22 mouse cellular contexts compared by ENCODE assay signal in the genomic region with DNA sequence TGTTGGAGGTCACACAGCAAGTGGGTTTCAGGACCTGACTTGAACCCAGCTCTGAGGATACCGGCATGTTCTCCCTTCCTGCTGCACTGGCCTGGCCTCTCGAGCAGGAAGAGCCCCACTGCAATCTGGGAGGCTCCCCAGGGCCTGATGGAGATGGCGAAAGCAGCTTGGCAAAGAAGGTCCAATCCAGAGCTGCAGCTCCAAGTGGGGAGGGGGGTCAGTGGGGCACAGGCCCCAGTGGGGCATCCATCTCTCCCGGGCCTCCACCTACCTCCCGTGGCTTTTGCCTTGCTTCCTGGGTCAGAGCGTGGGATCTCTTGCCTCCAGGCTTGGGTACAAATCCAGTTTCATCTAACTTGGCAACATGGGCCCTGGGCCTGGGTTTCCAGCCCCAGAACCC. TPM values are rescaled to one million over a fixed set of nuclear protein-coding genes. Genes with fewer than 3 reads are reported as not detected.
DNase-seq lines count a peak whose midpoint lies in the region; ATAC-seq and TF ChIP-seq lines count a peak whose summit lies in the region.
"Had no signal": no experiment of that assay in that cellular context is flagged by ENCODE, and none has a peak within 500 bp of the region (broad histone marks: within the 10 kb centered on the region; RNA-seq: fewer than 3 reads in every experiment).

No protein-coding gene starts in this region.

- H3K27me3 ChIP-seq in midbrain, embryonic 12.5 days: no peaks in the 10 kb centered on the region
- no peaks in the 10 kb centered on the region for H3K27me3 ChIP-seq in midbrain, embryonic 14.5 days (ENCODE audit: control insufficient read depth, insufficient read depth, low read length)
- H3K27me3 ChIP-seq in forebrain, embryonic 15.5 days: no peaks in the 10 kb centered on the region
- H3K27me3 ChIP-seq: embryonic facial prominence, embryonic 15.5 days; hindbrain, embryonic 15.5 days; liver, embryonic 13.5 days had no signal

- no peak for DNase-seq in gastrocnemius, adult 2 months
- no peak for DNase-seq in gastrocnemius, postnatal 36 days
- DNase-seq in midbrain, embryonic 14.5 days: no peak
- DNase-seq in layer of hippocampus, postnatal 25 days (ENCODE audit: extremely low spot score in 1 of 2, low spot score in 1 of 2): no peak
- DNase-seq: cerebellum, adult 9-11 months; gastrocnemius, postnatal 25 days; heart, postnatal 4 days; kidney, adult 9 months; layer of hippocampus, postnatal 36 days; liver, embryonic 13.5 days; lung, postnatal 4 days; right cerebral cortex, adult 18-20 months; right cerebral cortex, postnatal 4 days had no signal

- no peak overlapping the region for H3K4me3 ChIP-seq in gastrocnemius, adult 2 months
- no peak overlapping the region for H3K4me3 ChIP-seq in midbrain, embryonic 12.5 days
- H3K4me3 ChIP-seq in midbrain, embryonic 14.5 days (replicated peaks; ENCODE audit: low read depth, low read length): no peak overlapping the region
- H3K4me3 ChIP-seq in bone marrow, adult 2 months (replicated peaks; ENCODE audit: control insufficient read depth, low read depth, low read length): no peak overlapping the region
- no peak overlapping the region for H3K4me3 ChIP-seq in forebrain, embryonic 15.5 days
- H3K4me3 ChIP-seq: embryonic facial prominence, embryonic 15.5 days; hindbrain, embryonic 15.5 days; layer of hippocampus, adult 2 months; liver, embryonic 13.5 days had no signal

- no peaks in the 10 kb centered on the region for H3K36me3 ChIP-seq in midbrain, embryonic 12.5 days
- H3K36me3 ChIP-seq in midbrain, embryonic 14.5 days (ENCODE audit: control insufficient read depth, insufficient read depth, low read length): no peaks in the 10 kb centered on the region
- H3K36me3 ChIP-seq in forebrain, embryonic 15.5 days: no peaks in the 10 kb centered on the region
- H3K36me3 ChIP-seq: embryonic facial prominence, embryonic 15.5 days; hindbrain, embryonic 15.5 days; liver, embryonic 13.5 days had no signal

- TF ChIP-seq POLR2A in bone marrow, adult 2 months (IDR thresholded peaks at IDR 0.05; ENCODE audit: borderline replicate concordance, control insufficient read depth, low read depth, low read length): no peak

- intact Hi-C loops in gastrocnemius, adult 2 months (cut with DNase I): loop anchor here (5.0 kb wide), 1 partner anchor 35 kb away; no protein-coding TSS in a partner anchor
- intact Hi-C loops in gastrocnemius, postnatal 36 days (cut with DNase I): no loop called here

- 0 out of 2 replicates have a peak overlapping the region, but pooled peaks have one; percentile 17 for H3K9ac ChIP-seq in midbrain, embryonic 12.5 days (replicated peaks)
- H3K9ac ChIP-seq in midbrain, embryonic 14.5 days (replicated peaks; ENCODE audit: low read length): no peak overlapping the region
- no peak overlapping the region for H3K9ac ChIP-seq in forebrain, embryonic 15.5 days (replicated peaks)
- H3K9ac ChIP-seq: embryonic facial prominence, embryonic 15.5 days; hindbrain, embryonic 15.5 days; liver, embryonic 13.5 days had no signal

- 74% methylated on average over 6 of the region's 6 CpGs for WGBS in midbrain, embryonic 12.5 days
- WGBS in midbrain, embryonic 14.5 days: 83% methylated on average over 6 of the region's 6 CpGs
- WGBS in bone marrow, adult 2 months: 55% methylated on average over 6 of the region's 6 CpGs
- 73% methylated on average over 6 of the region's 6 CpGs for WGBS in forebrain, embryonic 15.5 days

- no peaks in the 10 kb centered on the region for H3K4me1 ChIP-seq in midbrain, embryonic 12.5 days
- no peaks in the 10 kb centered on the region for H3K4me1 ChIP-seq in midbrain, embryonic 14.5 days (ENCODE audit: control insufficient read depth, insufficient read depth, low read length)
- peaks cover 3% of the 10 kb centered on the region; the same call in 1 of the 2 replicates for H3K4me1 ChIP-seq in bone marrow, adult 2 months (ENCODE audit: control insufficient read depth, insufficient read depth, low read length)
- no peaks in the 10 kb centered on the region for H3K4me1 ChIP-seq in forebrain, embryonic 15.5 days
- H3K4me1 ChIP-seq: hindbrain, embryonic 15.5 days had no signal

- H3K9me3 ChIP-seq in midbrain, embryonic 12.5 days: no peaks in the 10 kb centered on the region
- H3K9me3 ChIP-seq in midbrain, embryonic 14.5 days (ENCODE audit: control insufficient read depth, low read length): no peaks in the 10 kb centered on the region
- H3K9me3 ChIP-seq in forebrain, embryonic 15.5 days: no peaks in the 10 kb centered on the region
- H3K9me3 ChIP-seq: embryonic facial prominence, embryonic 15.5 days; hindbrain, embryonic 15.5 days; liver, embryonic 13.5 days had no signal

- H3K4me2 ChIP-seq in midbrain, embryonic 12.5 days (replicated peaks): no peak overlapping the region
- H3K4me2 ChIP-seq in midbrain, embryonic 14.5 days (ENCODE audit: low read length): no peak overlapping the region
- H3K4me2 ChIP-seq in forebrain, embryonic 15.5 days (replicated peaks): no peak overlapping the region
- H3K4me2 ChIP-seq: embryonic facial prominence, embryonic 15.5 days; hindbrain, embryonic 15.5 days; liver, embryonic 13.5 days had no signal

- ATAC-seq in midbrain, embryonic 12.5 days (ENCODE audit: low FRiP score, low read depth): no peak
- ATAC-seq in midbrain, embryonic 14.5 days (ENCODE audit: low FRiP score, low TSS enrichment): no peak
- no peak for ATAC-seq in forebrain, embryonic 15.5 days (replicated peaks)
- ATAC-seq: forebrain, embryonic 16.5 days had no signal

- H3K27ac ChIP-seq in gastrocnemius, adult 2 months: peak overlapping the region; percentile 12; the same call in 1 of the 2 replicates
- H3K27ac ChIP-seq in midbrain, embryonic 12.5 days (replicated peaks): no peak overlapping the region
- H3K27ac ChIP-seq in midbrain, embryonic 14.5 days (replicated peaks; ENCODE audit: low read depth, low read length): no peak overlapping the region
- H3K27ac ChIP-seq in bone marrow, adult 2 months (ENCODE audit: control insufficient read depth, insufficient read depth, low read depth, low read length, poor library complexity): peak overlapping the region; percentile 60
- no peak overlapping the region for H3K27ac ChIP-seq in forebrain, embryonic 15.5 days (replicated peaks)
- H3K27ac ChIP-seq: embryonic facial prominence, embryonic 15.5 days; hindbrain, embryonic 15.5 days; layer of hippocampus, adult 2 months; liver, embryonic 13.5 days had no signal

- no peak for TF ChIP-seq CTCF in gastrocnemius, adult 2 months (IDR thresholded peaks at IDR 0.05)
- no peak for TF ChIP-seq CTCF in bone marrow, adult 2 months (IDR thresholded peaks at IDR 0.05; ENCODE audit: control insufficient read depth, insufficient read depth, low read length)

RNA-seq across cellular contexts. Expression of a gene that starts 12.5 kb away (rescaled TPM):
- 10 to 100 TPM; 13.0 to 14.9 TPM for total RNA-seq in gastrocnemius, adult 2 months (2021)
- 10 to 100 TPM; 14.9 to 15.6 TPM for total RNA-seq in gastrocnemius, postnatal 36 days (2021)
- 33.6 and 36.5 TPM in 2 replicates for polyA plus RNA-seq in midbrain, embryonic 12.5 days (2016; fragmentation: Nextera tagmentation; extraction: Ambion mirVana)
- 28.8 and 29.9 TPM in 2 replicates for polyA plus RNA-seq in midbrain, embryonic 14.5 days (2014; fragmentation: Nextera tagmentation; extraction: Ambion mirVana)
- polyA plus RNA-seq in bone marrow, adult 2 months (2011; ENCODE audit: insufficient read depth, insufficient read length, low replicate concordance, missing spikeins): 20.8 and 36.2 TPM in 2 replicates
- polyA plus RNA-seq in forebrain, embryonic 15.5 days (2015; fragmentation: Nextera tagmentation; extraction: Ambion mirVana): 30.1 and 31.5 TPM in 2 replicates
- 10 to 100 TPM; 57.3 to 60.3 TPM for total RNA-seq in layer of hippocampus, postnatal 25 days (2021)

RNA-seq across cellular contexts. Expression of a gene that starts 13.4 kb away (rescaled TPM):
- 100 to 1,000 TPM; 106 to 181 TPM for total RNA-seq in gastrocnemius, adult 2 months (2021)
- 100 to 1,000 TPM; 115 to 129 TPM for total RNA-seq in gastrocnemius, postnatal 36 days (2021)
- 2.7 and 3.1 TPM in 2 replicates for polyA plus RNA-seq in midbrain, embryonic 12.5 days (2016; fragmentation: Nextera tagmentation; extraction: Ambion mirVana)
- polyA plus RNA-seq in midbrain, embryonic 14.5 days (2014; fragmentation: Nextera tagmentation; extraction: Ambion mirVana): 1.4 TPM in 2 replicates
- polyA plus RNA-seq in bone marrow, adult 2 months (2011; ENCODE audit: insufficient read depth, insufficient read length, low replicate concordance, missing spikeins): 13.0 and 19.5 TPM in 2 replicates
- polyA plus RNA-seq in forebrain, embryonic 15.5 days (2015; fragmentation: Nextera tagmentation; extraction: Ambion mirVana): 1.6 and 1.8 TPM in 2 replicates
- 10 to 100 TPM; 32.4 to 32.8 TPM for total RNA-seq in layer of hippocampus, postnatal 25 days (2021)

RNA-seq across cellular contexts. Expression of a gene that starts 40.8 kb away (rescaled TPM):
- 10 to 100 TPM in 1 of 2 experiments, 1 to 10 TPM in 1; 3.7 to 11.5 TPM for total RNA-seq in gastrocnemius, adult 2 months (2021)
- total RNA-seq in gastrocnemius, postnatal 36 days (2021): 10 to 100 TPM in 1 of 2 experiments, 1 to 10 TPM in 1; 6.3 to 11.4 TPM
- 9.1 and 9.7 TPM in 2 replicates for polyA plus RNA-seq in midbrain, embryonic 12.5 days (2016; fragmentation: Nextera tagmentation; extraction: Ambion mirVana)
- polyA plus RNA-seq in midbrain, embryonic 14.5 days (2014; fragmentation: Nextera tagmentation; extraction: Ambion mirVana): 8.0 and 11.5 TPM in 2 replicates
- not detected in 2 replicates for polyA plus RNA-seq in bone marrow, adult 2 months (2011; ENCODE audit: insufficient read depth, insufficient read length, low replicate concordance, missing spikeins)
- 8.6 and 12.3 TPM in 2 replicates for polyA plus RNA-seq in forebrain, embryonic 15.5 days (2015; fragmentation: Nextera tagmentation; extraction: Ambion mirVana)
- total RNA-seq in layer of hippocampus, postnatal 25 days (2021): 10 to 100 TPM; 51.0 to 51.3 TPM
- total RNA-seq: common myeloid progenitor, adult 5-6 weeks; midbrain, postnatal 0 days had no signal
- polyA plus RNA-seq: liver, embryonic 13.5 days had no signal

Comparison
In these comparisons a context has a peak if more than half of its experiments do, and no peak if none do; other contexts are left out.
1. H3K27ac ChIP-seq: peak in gastrocnemius, adult 2 months (single experiment) and bone marrow, adult 2 months (single experiment); none in midbrain, embryonic 12.5 days (single experiment), midbrain, embryonic 14.5 days (single experiment) and forebrain, embryonic 15.5 days (single experiment).